ENCODE assay signal across 8 mouse cellular contexts in genomic region chr1:92910925-92911720, GRCm38 (mm10). TPM values are rescaled to one million over a fixed set of nuclear protein-coding genes. Genes with fewer than 3 reads are reported as not detected.
DNase-seq lines count a peak whose midpoint lies in the region; ATAC-seq and TF ChIP-seq lines count a peak whose summit lies in the region.

No protein-coding gene starts in this region.

- ATAC-seq in heart, embryonic 15.5 days (replicated peaks; ENCODE audit: insufficient number of reproducible peaks, insufficient read depth, low FRiP score, low read depth) = peak; percentile 24

- H3K27ac ChIP-seq in embryonic fibroblast, embryonic 13.5 days (ENCODE audit: insufficient read depth, low read length) = no peak overlapping the region
- peak overlapping the region; percentile 93 for H3K27ac ChIP-seq in heart, embryonic 15.5 days
- H3K27ac ChIP-seq in olfactory bulb, adult 2 months (ENCODE audit: insufficient read depth, low read depth, low read length) = peak overlapping the region; percentile 17

- TF ChIP-seq POLR2A in embryonic fibroblast, embryonic 13.5 days (IDR thresholded peaks at IDR 0.05; ENCODE audit: low read depth, low read length) = 0 out of 2 replicates have a peak, but pooled peaks have one; percentile 33
- TF ChIP-seq POLR2A in lung, adult 2 months (IDR thresholded peaks at IDR 0.05; ENCODE audit: borderline replicate concordance, extremely low read depth, low read depth, low read length) = peak; percentile 17; the same call in 1 of the 2 replicates
- TF ChIP-seq POLR2A in olfactory bulb, adult 2 months (IDR thresholded peaks at IDR 0.05; ENCODE audit: insufficient read depth, low read depth, low read length) = no peak; the same call in 1 of the 2 replicates

- no peaks in the 10 kb centered on the region for H3K9me3 ChIP-seq in heart, embryonic 15.5 days (replicated peaks)

- TF ChIP-seq CTCF in embryonic fibroblast, embryonic 13.5 days (IDR thresholded peaks at IDR 0.05; ENCODE audit: borderline replicate concordance, insufficient read depth, low read length) = no peak
- TF ChIP-seq CTCF in lung, adult 2 months (IDR thresholded peaks at IDR 0.05; ENCODE audit: insufficient read depth, low read length) = no peak
- TF ChIP-seq CTCF in olfactory bulb, adult 2 months (IDR thresholded peaks at IDR 0.05; ENCODE audit: insufficient read depth, low read depth, low read length) = no peak

- peaks cover 5% of the 10 kb centered on the region for H3K4me1 ChIP-seq in embryonic fibroblast, embryonic 13.5 days (ENCODE audit: control insufficient read depth, insufficient read depth, low read length)
- peaks cover 46% of the 10 kb centered on the region for H3K4me1 ChIP-seq in heart, embryonic 15.5 days (replicated peaks)
- H3K4me1 ChIP-seq in lung, adult 2 months (ENCODE audit: control insufficient read depth, insufficient read depth, low read length) = peaks cover 25% of the 10 kb centered on the region
- peaks cover 29% of the 10 kb centered on the region for H3K4me1 ChIP-seq in olfactory bulb, adult 2 months (ENCODE audit: control insufficient read depth, insufficient read depth, low read length)

- peaks cover 18% of the 10 kb centered on the region for H3K36me3 ChIP-seq in heart, embryonic 15.5 days

- H3K4me3 ChIP-seq in embryonic fibroblast, embryonic 13.5 days (ENCODE audit: insufficient read depth, low read length) = peak overlapping the region; percentile 85
- peak overlapping the region; percentile 62 for H3K4me3 ChIP-seq in heart, embryonic 15.5 days
- H3K4me3 ChIP-seq in lung, adult 2 months (replicated peaks; ENCODE audit: extremely low read depth, low read depth, low read length) = peak overlapping the region; percentile 79
- H3K4me3 ChIP-seq in olfactory bulb, adult 2 months (ENCODE audit: insufficient read depth, low read depth, low read length) = peak overlapping the region; percentile 76

- peak; percentile 70 for DNase-seq in A20 (ENCODE audit: low read depth, low spot score)
- DNase-seq in adrenal gland, postnatal 10 days = peak; percentile 76
- DNase-seq in kidney, postnatal 36 days = peak; percentile 43 to 77
- DNase-seq in lung, adult 2 months = peak; percentile 60
- DNase-seq in thymus, postnatal 14 days = peak; percentile 65

- under 1% methylated on average over 65 of the region's 85 CpGs for WGBS in heart, embryonic 15.5 days
- WGBS in lung, adult 2 months = 1% methylated on average over 79 of the region's 85 CpGs
- 3% methylated on average over 84 of the region's 85 CpGs for WGBS in olfactory bulb, adult 2 months

- H3K27me3 ChIP-seq in heart, embryonic 15.5 days = no peaks in the 10 kb centered on the region

- peak overlapping the region; percentile 91 for H3K9ac ChIP-seq in heart, embryonic 15.5 days

- H3K4me2 ChIP-seq in heart, embryonic 15.5 days = peak overlapping the region; percentile 83

RNA-seq across cellular contexts. Expression of gene Rnpepl1, which starts 0.5 kb away (rescaled TPM):
- 10 to 100 TPM; 64.6 to 72.0 TPM for total RNA-seq in adrenal gland, postnatal 10 days (2021)
- 30.9 and 33.3 TPM in 2 replicates for polyA plus RNA-seq in embryonic fibroblast, embryonic 13.5 days (2011; ENCODE audit: insufficient read length, low read depth, missing spikeins)
- 33.5 and 49.5 TPM in 2 replicates for polyA plus RNA-seq in heart, embryonic 15.5 days (2015; fragmentation: Nextera tagmentation; extraction: Ambion mirVana)
- 249 and 277 TPM in 2 replicates for polyA plus RNA-seq in lung, adult 2 months (2012; rRNA removed)
- not detected in 2 replicates for polyA plus RNA-seq in olfactory bulb, adult 2 months (2012; ENCODE audit: insufficient read depth, insufficient read length, low replicate concordance, missing spikeins)

RNA-seq across cellular contexts. Expression of gene Dusp28, which starts 4.3 kb away (rescaled TPM):
- 10 to 100 TPM; 13.5 to 17.0 TPM for total RNA-seq in adrenal gland, postnatal 10 days (2021)
- 3.0 and 3.3 TPM in 2 replicates for polyA plus RNA-seq in embryonic fibroblast, embryonic 13.5 days (2011; ENCODE audit: insufficient read length, low read depth, missing spikeins)
- 14.1 and 15.0 TPM in 2 replicates for polyA plus RNA-seq in heart, embryonic 15.5 days (2015; fragmentation: Nextera tagmentation; extraction: Ambion mirVana)
- 21.9 and 27.1 TPM in 2 replicates for polyA plus RNA-seq in lung, adult 2 months (2012; rRNA removed)
- not detected in 2 replicates for polyA plus RNA-seq in olfactory bulb, adult 2 months (2012; ENCODE audit: insufficient read depth, insufficient read length, low replicate concordance, missing spikeins)

RNA-seq across cellular contexts. Expression of gene Ankmy1, which starts 8.4 kb away (rescaled TPM):
- under 1 TPM; 0.75 to 0.82 TPM for total RNA-seq in adrenal gland, postnatal 10 days (2021)
- 0.25 and 0.45 TPM in 2 replicates for polyA plus RNA-seq in embryonic fibroblast, embryonic 13.5 days (2011; ENCODE audit: insufficient read length, low read depth, missing spikeins)
- 0.10 and 0.77 TPM in 2 replicates for polyA plus RNA-seq in heart, embryonic 15.5 days (2015; fragmentation: Nextera tagmentation; extraction: Ambion mirVana)
- polyA plus RNA-seq in lung, adult 2 months (2012; rRNA removed) = 1.0 and 1.5 TPM in 2 replicates
- polyA plus RNA-seq in olfactory bulb, adult 2 months (2012; ENCODE audit: insufficient read depth, insufficient read length, low replicate concordance, missing spikeins) = not detected in 2 replicates

RNA-seq across cellular contexts. Expression of gene Capn10, which starts 23.1 kb away (rescaled TPM):
- 10 to 100 TPM; 16.8 to 22.4 TPM for total RNA-seq in adrenal gland, postnatal 10 days (2021)
- 9.4 and 11.1 TPM in 2 replicates for polyA plus RNA-seq in embryonic fibroblast, embryonic 13.5 days (2011; ENCODE audit: insufficient read length, low read depth, missing spikeins)
- polyA plus RNA-seq in heart, embryonic 15.5 days (2015; fragmentation: Nextera tagmentation; extraction: Ambion mirVana) = 21.7 and 23.6 TPM in 2 replicates
- polyA plus RNA-seq in lung, adult 2 months (2012; rRNA removed) = 26.8 and 27.3 TPM in 2 replicates
- polyA plus RNA-seq in olfactory bulb, adult 2 months (2012; ENCODE audit: insufficient read depth, insufficient read length, low replicate concordance, missing spikeins) = not detected in 2 replicates

RNA-seq across cellular contexts. Expression of gene Gpr35, which starts 39.5 kb away (rescaled TPM):
- total RNA-seq in adrenal gland, postnatal 10 days (2021) = 1 to 10 TPM in 1 of 2 experiments, under 1 TPM in 1; 0.97 to 1.7 TPM
- polyA plus RNA-seq in embryonic fibroblast, embryonic 13.5 days (2011; ENCODE audit: insufficient read length, low read depth, missing spikeins) = 0.21 and 0.58 TPM in 2 replicates
- 0.43 and 0.94 TPM in 2 replicates for polyA plus RNA-seq in heart, embryonic 15.5 days (2015; fragmentation: Nextera tagmentation; extraction: Ambion mirVana)
- polyA plus RNA-seq in lung, adult 2 months (2012; rRNA removed) = 5.5 and 8.2 TPM in 2 replicates
- polyA plus RNA-seq in olfactory bulb, adult 2 months (2012; ENCODE audit: insufficient read depth, insufficient read length, low replicate concordance, missing spikeins) = not detected in 2 replicates

Comparison
In these comparisons a context has a peak if more than half of its experiments do, and no peak if none do; other contexts are left out.
1. RNA of gene Rnpepl1, which starts 0.5 kb away (polyA plus RNA-seq): 249 to 277 TPM in lung, adult 2 months, 33.5 to 49.5 TPM in heart, embryonic 15.5 days and 30.9 to 33.3 TPM in embryonic fibroblast, embryonic 13.5 days; not detected in olfactory bulb, adult 2 months; every median in the first group is over 10 times any median in the second.
2. Peak in every context shown above with its lines, with median percentiles within 50 percentile points of each other: DNase-seq and H3K4me3 ChIP-seq.